Comparison of ENCODE assay signal across 17 mouse cellular contexts in genomic region chr12:65674916-65675660, GRCm38 (mm10).
"Had no signal": no experiment of that assay in that cellular context is flagged by ENCODE, and none has a peak within 500 bp of the region (broad histone marks: within the 10 kb centered on the region; RNA-seq: fewer than 3 reads in every experiment).

No protein-coding gene starts in this region.

- DNase-seq: liver, postnatal 0 days; lung, adult 2 months; lung, postnatal 14 days; lung, postnatal 36 days; right cerebral cortex, postnatal 14 days; spleen, adult 18-20 months; thymus, adult 2 months; thymus, postnatal 25 days; thymus, postnatal 4 days had no signal

- H3K9me3 ChIP-seq: liver, embryonic 15.5 days; lung, embryonic 15.5 days; megakaryocyte, embryonic 14.5 days; midbrain, embryonic 13.5 days; midbrain, embryonic 15.5 days; neural tube, embryonic 12.5 days had no signal

- H3K9ac ChIP-seq: liver, embryonic 15.5 days; liver, postnatal 0 days; lung, embryonic 15.5 days; midbrain, embryonic 13.5 days; midbrain, embryonic 15.5 days; neural tube, embryonic 12.5 days had no signal

- H3K36me3 ChIP-seq: liver, embryonic 15.5 days; lung, embryonic 15.5 days; midbrain, embryonic 13.5 days; midbrain, embryonic 15.5 days; neural tube, embryonic 12.5 days had no signal

- H3K4me1 ChIP-seq: liver, embryonic 15.5 days; lung, embryonic 15.5 days; megakaryocyte, embryonic 14.5 days; midbrain, embryonic 13.5 days; midbrain, embryonic 15.5 days; neural tube, embryonic 12.5 days had no signal

- H3K4me2 ChIP-seq: liver, embryonic 15.5 days; lung, embryonic 15.5 days; midbrain, embryonic 11.5 days; midbrain, embryonic 13.5 days; midbrain, embryonic 15.5 days; neural tube, embryonic 12.5 days had no signal

- H3K27me3 ChIP-seq: liver, embryonic 15.5 days; lung, embryonic 15.5 days; megakaryocyte, embryonic 14.5 days; midbrain, embryonic 13.5 days; midbrain, embryonic 15.5 days; neural tube, embryonic 12.5 days had no signal

- H3K27ac ChIP-seq: liver, embryonic 15.5 days; lung, embryonic 15.5 days; macrophage; midbrain, embryonic 13.5 days; midbrain, embryonic 15.5 days; neural tube, embryonic 12.5 days had no signal

- H3K4me3 ChIP-seq: liver, embryonic 15.5 days; lung, embryonic 15.5 days; megakaryocyte, embryonic 14.5 days; midbrain, embryonic 13.5 days; midbrain, embryonic 15.5 days; neural tube, embryonic 12.5 days had no signal
